Mouse (Mus musculus) v-Abl transformed pro-B cells (cell line): Measurements from ENCODE around the gene Chit1.

Experiments used
- in situ Hi-C, 2 experiments: fragments of 400-800 bp; cut with MboI; formaldehyde crosslinking; loops; one replicate each; pipeline ENCODE4 v1.15.1; 2025; ENCODE audit not compliant: unreplicated experiment in 2 of 2

The Chit1 gene

GRCm38 (mm10) chr1:134110979-134111378 lies at the start of gene Chit1:
TSS of gene Chit1 (plus strand) at chr1:134111242.
- in situ Hi-C loops = loop anchor here in 1 of 2 experiments (10.0 kb wide), 2 partner anchors 376 to 726 kb away; no protein-coding TSS in a partner anchor

GRCm38 (mm10) chr1:134061915-134062314 lies 49.1 kb upstream of the Chit1 start:
- in situ Hi-C loops = loop anchor here (10.0 to 25.0 kb wide), 5 partner anchors 367 to 1073 kb away; partner anchors contain the start of genes Ppp1r15b (in 2 of the 2), Lax1 (in 1 of the 2) and Ptpn7 (in 1 of the 2)

GRCm38 (mm10) chr1:134062411-134063085 lies 48.5 kb upstream of the Chit1 start:
- in situ Hi-C loops = loop anchor here (10.0 to 25.0 kb wide), 5 partner anchors 368 to 1072 kb away; partner anchors contain the start of genes Ppp1r15b (in 2 of the 2), Lax1 (in 1 of the 2) and Ptpn7 (in 1 of the 2)

DNA sequence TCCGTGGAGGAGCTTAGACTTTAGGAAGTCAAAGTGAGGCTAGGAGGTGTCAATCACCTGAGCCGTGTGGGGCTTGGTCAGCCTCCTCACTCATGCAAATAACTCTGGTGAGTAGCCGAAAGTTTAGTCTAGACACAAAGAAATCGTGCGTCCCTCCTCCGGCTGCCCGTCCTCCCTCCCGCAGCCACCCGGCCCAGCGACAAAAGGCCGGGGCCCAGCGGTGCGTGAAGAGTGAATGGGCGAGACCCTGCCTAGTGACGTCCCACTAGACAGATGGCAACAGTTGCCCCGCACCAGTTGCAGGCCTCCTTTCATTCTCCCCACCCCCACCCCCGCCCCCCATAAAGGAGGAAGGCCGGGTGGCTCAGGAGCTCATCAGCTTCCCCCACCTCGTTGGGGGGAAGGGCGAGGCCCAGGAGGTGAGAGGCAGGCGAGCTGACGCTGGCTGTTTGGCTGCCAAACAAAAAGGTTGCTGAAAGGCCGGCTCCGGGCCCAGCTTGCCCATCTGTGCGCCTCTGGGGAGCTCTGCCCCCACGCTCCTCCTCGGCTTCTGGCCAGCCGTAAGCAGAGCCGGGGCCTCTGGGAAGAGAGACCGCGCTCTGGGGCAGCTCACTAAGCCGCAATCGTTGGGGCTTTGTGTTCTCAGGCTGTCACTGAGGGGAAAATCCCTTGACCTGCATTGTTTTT lies 47.8 kb upstream of the Chit1 start:
- in situ Hi-C loops = loop anchor here (10.0 to 25.0 kb wide), 5 partner anchors 368 to 1072 kb away; partner anchors contain the start of genes Ppp1r15b (in 2 of the 2), Lax1 (in 1 of the 2) and Ptpn7 (in 1 of the 2)

DNA sequence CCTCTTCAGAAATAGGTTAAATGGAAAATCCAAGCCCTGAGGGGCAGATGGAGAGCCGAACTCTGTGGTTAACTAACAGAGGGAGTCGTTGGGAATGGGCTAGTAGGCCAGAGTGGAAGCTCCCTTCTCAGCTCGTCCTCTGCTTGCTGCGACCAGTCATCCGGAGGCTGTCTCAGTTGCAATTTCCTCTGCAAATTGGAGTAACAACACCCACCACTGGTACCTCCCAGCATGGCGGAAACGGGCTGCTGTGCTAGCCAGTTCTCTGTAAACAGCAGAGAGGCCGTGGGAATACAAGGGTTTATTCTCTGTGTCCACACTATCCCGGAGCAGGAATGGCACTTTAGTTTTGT lies 47.3 kb upstream of the Chit1 start:
- in situ Hi-C loops = loop anchor here (10.0 to 25.0 kb wide), 5 partner anchors 369 to 1071 kb away; partner anchors contain the start of genes Ppp1r15b (in 2 of the 2), Lax1 (in 1 of the 2) and Ptpn7 (in 1 of the 2)

DNA sequence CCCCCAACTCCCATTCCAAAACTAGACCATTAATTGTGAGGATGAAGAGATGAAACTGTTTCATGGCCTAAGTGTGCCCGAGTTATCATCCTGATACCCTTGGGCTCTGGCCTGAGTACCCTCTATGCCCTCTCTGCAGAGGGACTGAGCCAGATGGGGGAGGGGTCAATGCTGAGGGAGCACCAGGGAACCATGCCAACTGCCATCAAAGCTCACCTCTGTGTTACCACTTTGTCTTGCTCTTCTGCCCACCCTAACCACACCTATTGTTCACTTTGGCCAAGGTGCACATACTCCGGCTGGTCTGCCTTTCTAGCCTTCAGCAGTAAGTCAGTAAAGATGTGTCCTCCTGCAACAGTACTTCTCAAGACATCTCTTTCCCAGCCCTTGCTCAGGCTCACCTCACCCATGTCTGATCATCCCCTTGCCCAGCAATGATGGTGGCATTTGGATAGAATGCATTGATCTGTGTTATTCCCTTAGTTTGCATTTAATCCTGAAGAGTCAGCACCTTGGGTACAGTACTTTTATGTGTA lies 46.7 kb upstream of the Chit1 start:
- in situ Hi-C loops = loop anchor here (10.0 to 25.0 kb wide), 5 partner anchors 370 to 1070 kb away; partner anchors contain the start of genes Ppp1r15b (in 2 of the 2), Lax1 (in 1 of the 2) and Ptpn7 (in 1 of the 2)

- in situ Hi-C loops = loop anchor here (10.0 to 25.0 kb wide), 5 partner anchors 371 to 1069 kb away; partner anchors contain the start of genes Ppp1r15b (in 2 of the 2), Lax1 (in 1 of the 2) and Ptpn7 (in 1 of the 2)
Measured at GRCm38 (mm10) chr1:134065241-134065809, 45.7 kb upstream of the Chit1 start.

GRCm38 (mm10) chr1:134066554-134066953 lies 44.5 kb upstream of the Chit1 start:
- in situ Hi-C loops = loop anchor here (10.0 to 25.0 kb wide), 5 partner anchors 372 to 1068 kb away; partner anchors contain the start of genes Ppp1r15b (in 2 of the 2), Lax1 (in 1 of the 2) and Ptpn7 (in 1 of the 2)

GRCm38 (mm10) chr1:134067143-134067619 lies 43.9 kb upstream of the Chit1 start:
- in situ Hi-C loops = loop anchor here (10.0 to 25.0 kb wide), 5 partner anchors 372 to 1068 kb away; partner anchors contain the start of genes Ppp1r15b (in 2 of the 2), Lax1 (in 1 of the 2) and Ptpn7 (in 1 of the 2)

- in situ Hi-C loops = loop anchor here in 1 of 2 experiments (25.0 kb wide), 1 partner anchor 933 kb away; the partner anchor contains the start of gene Ppp1r15b
Measured at GRCm38 (mm10) chr1:134070099-134070669, 40.9 kb upstream of the Chit1 start.

- in situ Hi-C loops = loop anchor here in 1 of 2 experiments (25.0 kb wide), 1 partner anchor 934 kb away; the partner anchor contains the start of gene Ppp1r15b
Measured at GRCm38 (mm10) chr1:134071411-134072018, 39.5 kb upstream of the Chit1 start.

GRCm38 (mm10) chr1:134073061-134073564 lies 37.9 kb upstream of the Chit1 start:
- in situ Hi-C loops = loop anchor here in 1 of 2 experiments (25.0 kb wide), 1 partner anchor 936 kb away; the partner anchor contains the start of gene Ppp1r15b

- in situ Hi-C loops = loop anchor here in 1 of 2 experiments (25.0 kb wide), 1 partner anchor 936 kb away; the partner anchor contains the start of gene Ppp1r15b
Measured at GRCm38 (mm10) chr1:134073658-134074057, 37.4 kb upstream of the Chit1 start.

GRCm38 (mm10) chr1:134074184-134074583 lies 36.9 kb upstream of the Chit1 start:
- in situ Hi-C loops = loop anchor here in 1 of 2 experiments (25.0 kb wide), 1 partner anchor 937 kb away; the partner anchor contains the start of gene Ppp1r15b

DNA sequence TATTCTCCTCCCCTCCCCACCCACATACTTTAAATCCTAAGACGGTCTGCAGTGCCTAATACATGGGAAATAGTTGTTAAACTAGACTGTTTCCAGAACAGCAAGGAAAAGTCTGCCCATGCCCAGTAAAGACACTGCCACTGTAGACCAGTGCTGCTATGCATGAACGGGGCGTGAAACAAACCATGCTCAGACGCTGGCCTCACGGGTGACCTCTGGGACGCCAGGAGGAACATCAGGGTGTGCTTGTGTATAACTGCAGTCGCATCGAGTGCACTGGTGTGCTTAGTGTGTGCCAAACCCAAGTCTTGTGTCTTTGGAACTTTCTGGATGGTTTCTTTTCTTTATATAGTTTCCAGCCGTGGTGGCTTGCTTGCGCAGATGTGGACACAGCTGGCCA lies 36.4 kb upstream of the Chit1 start:
- in situ Hi-C loops = loop anchor here in 1 of 2 experiments (25.0 kb wide), 3 partner anchors 937 to 1063 kb away; partner anchors contain the start of genes Arl8a, Mdm4, Pik3c2b and Ppp1r15b

DNA sequence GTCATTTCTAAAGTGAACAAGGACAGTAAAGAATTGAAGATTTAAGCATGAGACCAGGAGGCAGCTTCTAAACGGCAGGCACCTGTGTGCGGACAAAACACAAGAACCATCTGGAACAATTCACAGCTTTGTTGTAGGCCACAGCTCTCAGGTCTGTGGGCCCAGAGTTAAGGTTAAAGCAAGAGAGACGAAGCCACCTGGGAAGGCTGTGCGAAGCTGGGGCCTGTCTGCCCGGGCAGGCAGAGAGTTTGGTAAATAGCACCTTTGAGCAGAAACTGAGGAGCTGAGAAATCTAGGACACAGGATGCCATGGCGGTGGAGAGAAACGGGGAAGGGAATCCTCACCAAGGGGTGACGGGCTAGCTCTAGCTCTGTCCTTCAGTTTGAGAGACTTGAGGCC lies 35.5 kb upstream of the Chit1 start:
- in situ Hi-C loops = loop anchor here in 1 of 2 experiments (25.0 kb wide), 2 partner anchors 1038 to 1062 kb away; partner anchors contain the start of genes Arl8a, Mdm4, Pik3c2b and Ptpn7

GRCm38 (mm10) chr1:134076789-134077188 lies 34.3 kb upstream of the Chit1 start:
- in situ Hi-C loops = loop anchor here in 1 of 2 experiments (25.0 kb wide), 2 partner anchors 1039 to 1061 kb away; partner anchors contain the start of genes Arl8a, Mdm4, Pik3c2b and Ptpn7
